Mouse (Mus musculus) ovary, postnatal 10 days (tissue): ENCODE data around the gene Pnma1.

Experiments used
- DNase-seq: peaks from one replicate; pipeline ENCODE4 v3.0.0; 2022; ENCODE audit warnings: low spot score

Gene Pnma1

DNA sequence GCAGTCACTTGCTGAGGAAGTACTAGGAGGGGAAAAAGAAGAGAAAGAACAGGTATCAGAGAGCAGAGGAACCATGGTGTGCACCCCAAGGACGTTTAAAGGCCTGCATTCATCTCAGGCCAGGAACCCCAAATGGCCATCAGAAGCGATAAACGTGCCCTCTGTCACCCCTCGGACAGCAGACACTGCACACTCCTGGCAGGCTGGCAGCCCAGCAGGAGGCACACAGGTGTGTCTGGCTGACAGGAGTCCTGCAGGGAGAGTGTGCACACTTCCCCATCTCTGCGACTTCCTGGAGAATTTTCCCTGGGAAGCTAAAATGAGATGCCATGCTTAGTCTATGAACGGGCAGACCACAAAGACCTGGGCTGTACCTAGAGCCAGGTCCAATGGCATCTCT, 5.1 kb upstream of the Pnma1 start:
- no peak for DNase-seq

DNA sequence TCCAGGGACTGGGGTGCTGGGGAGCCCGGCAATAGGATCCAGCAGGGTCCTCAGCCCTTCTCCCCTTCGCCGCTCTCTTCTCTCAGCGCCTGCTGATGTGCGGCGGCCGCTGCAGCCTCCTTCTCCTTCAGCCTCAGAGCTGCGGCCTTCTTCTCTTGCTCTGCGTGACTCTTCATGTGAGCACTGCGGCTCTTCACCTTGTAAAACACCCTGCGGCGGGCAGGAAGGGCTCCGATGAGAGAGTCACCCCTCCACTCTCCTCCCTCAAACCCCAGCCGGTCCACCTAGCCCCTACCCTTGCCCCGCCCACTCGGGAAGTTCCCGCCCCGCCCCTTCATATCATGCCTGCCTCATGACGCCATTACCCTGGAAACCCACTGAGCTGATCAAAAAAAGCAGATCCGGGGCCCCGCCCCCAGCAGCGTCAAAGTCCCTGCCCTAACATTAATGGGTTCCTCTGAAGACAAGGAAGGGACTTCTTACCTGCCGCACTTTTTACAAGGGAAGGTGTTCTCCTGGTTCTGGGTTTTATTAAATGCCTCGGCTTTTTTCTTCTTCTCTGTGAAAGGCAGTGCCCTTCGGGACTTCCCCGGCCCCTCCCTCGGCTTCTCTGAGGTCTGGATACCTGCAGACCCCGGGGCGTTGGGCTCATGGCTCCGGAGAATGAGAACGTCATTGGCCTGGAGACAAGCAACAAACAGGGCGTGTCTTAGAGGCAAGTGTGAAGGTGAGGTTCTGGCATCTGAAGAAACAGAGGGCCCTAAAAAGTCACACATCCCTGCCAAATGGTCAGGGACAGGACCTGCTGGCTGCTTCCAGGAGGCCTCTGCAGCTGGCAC, 4.3 kb upstream of the Pnma1 start:
- DNase-seq = no peak

DNA sequence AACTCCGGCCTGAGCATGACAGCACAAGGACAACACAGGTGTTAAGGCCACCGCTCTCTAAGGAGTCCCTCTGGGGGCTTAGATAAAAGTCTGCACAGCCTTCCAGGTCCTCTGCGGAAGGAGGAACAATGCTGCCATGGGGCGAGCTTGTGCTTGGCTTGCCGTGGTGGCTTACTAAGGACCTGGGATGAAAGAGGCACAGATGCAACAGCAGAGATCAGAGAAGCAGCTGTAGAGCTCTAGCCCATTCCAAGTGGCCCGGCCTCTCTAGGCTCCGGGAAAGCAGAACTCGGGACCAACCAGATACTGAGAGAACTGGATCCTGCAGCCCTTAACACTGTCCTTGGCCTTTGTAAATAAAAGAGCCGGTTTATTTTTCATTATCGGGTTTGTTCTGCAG, 3.6 kb upstream of the Pnma1 start:
- no peak for DNase-seq

DNA sequence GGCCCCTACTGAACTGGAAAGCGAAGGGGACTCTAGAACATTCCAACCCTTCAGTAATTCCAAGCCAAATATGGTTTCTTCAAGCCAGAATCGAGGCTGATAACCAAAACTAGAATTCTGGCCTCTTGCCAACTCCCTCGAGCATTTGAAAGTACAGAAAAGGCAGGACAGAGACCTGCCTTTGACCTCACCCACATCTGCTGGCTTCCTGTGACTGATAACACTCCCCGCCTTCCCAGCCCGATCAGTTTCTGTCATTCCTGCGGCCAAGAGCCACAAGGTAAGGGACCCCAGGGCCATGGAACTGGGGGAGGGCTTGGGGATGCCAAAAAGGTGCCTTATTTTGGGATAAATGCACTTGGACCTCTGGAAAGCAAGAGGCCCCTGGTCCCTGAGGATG, 2.7 kb upstream of the Pnma1 start:
- DNase-seq = no peak

DNA sequence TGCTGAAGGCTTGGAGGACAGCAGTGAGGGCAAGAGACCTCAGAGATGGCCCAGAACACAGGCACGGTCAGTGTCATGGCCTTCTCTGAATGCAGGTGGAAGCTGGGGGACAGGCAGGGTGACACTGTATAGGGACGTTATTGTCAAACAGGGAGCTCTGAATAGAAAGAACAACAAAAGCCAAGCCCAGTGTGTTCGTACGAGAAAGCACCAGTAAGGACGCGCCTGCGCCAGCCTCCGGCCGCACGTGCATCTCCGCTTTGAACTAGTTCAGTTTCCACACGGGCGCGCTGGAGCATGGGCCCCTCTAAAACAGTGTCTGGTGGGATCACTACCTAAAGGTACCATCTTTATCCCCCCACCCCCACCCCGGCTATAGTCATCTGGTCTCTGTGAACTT, 1.7 kb upstream of the Pnma1 start:
- DNase-seq = no peak

DNA sequence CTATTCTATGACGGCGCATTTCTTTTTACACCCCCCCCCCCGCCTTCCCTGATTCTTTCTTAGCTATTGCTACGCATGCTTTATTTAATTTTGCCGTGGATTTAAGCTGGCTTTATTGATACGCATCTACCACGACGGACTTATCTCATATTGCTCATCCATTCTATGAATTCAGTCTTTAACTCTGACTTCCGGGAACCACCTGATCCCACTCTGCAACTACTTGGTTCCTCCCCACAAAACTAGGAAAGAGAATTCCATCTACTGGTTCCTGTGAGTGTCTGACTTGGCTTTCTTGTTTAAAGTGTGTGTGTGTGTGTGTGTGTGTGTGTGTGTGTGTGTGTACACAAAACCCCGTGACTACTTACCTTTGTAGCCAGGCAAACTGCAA, 328 bp upstream of the Pnma1 start:
- no peak for DNase-seq

DNA sequence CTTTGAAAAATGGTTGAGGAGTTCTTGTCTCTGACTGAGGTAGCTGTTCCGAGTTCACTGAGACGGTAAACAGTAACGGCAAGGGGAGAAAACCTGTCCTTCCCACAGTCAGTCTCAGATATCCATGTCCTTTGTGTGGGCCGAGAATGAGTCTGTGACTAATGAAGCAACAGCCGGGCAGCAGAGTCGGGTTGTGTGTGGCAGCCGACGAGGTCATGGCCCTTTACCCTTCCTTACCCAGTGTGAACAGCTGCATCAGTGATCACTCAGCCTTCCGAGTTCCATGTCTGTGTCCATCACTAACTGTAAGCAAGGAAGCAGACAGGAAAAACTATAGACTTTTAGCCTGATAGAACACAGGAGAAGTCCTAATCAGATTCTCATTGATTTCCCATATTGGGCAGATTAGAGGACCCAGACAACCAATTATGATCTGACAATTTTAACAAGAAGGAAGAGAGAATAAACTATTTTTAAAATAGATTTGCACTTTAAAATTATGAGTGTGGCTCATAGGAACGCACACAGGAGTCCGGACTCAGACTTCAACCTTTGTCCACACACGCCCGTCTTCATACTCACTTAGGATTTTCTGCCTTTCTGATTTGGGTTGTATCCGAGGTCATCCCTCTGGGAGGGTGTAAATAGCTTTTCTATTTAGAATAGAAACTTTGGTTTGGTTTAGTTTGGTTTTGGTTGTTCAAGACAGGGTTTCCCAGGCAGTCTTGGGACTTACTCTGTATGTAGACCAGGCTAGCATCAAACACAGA, 5.8 kb downstream of the Pnma1 start:
- no peak for DNase-seq

- no peak for DNase-seq
These were observed 7.0 kb downstream of the Pnma1 start for GRCm38 (mm10) chr12:84141271-84141670.

DNA sequence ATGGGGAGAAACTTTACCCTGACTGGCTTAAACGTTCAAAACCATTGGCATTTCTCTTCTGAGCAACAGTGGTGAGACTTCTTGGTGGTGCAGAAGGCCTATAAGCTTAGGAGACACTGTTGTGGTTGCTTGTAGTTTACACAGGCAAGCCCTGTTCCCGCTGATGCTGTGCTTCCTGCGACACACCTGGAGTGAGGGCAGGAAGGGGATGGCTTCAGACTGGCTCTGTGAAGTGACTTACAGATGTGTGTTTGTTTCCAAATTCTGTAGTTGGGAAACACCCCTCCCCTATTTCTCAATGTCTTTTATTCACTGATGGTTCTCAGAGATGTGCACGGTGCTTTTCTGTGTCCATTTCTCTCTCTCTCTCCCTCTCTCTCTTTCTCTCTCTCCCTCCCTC, 8.2 kb downstream of the Pnma1 start:
- no peak for DNase-seq

DNA sequence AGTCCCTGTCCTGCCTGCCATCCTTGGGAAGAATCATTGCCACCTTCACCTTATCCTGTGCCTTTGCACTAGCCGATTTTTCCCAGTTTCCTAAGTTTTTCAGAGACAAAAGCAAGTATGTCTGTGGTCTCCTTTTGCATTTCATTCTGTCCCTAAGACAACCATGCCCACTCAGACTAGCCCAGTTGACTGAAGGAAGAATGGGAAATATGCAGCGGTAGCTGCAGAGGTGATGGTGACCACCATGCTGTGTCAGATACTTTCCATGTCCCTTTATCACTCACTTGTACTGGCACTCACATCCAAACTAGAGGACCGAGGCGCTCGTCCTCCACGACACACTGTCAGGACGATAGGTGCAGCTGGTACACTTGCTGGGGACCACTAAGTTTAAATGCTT, 11.2 kb downstream of the Pnma1 start:
- DNase-seq = no peak

DNA sequence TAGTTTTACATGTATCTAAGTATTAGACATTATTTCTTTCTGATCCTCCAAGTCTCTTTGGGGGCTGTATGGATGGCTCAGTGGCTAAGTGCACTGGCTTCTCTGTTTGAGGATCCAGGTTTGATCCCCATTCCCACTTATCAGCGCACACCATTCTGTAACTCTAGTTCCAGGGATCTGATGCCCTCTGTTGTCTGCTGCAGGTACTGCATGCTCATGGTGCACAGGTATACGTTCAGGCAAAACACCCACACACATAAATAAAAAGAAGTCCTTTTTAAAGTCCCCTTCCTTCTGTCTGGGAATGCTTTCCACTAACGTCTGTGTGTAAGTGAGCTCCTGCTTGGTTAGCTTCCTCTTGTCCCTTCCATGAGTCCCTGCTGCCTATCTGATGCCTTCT, 16.0 kb downstream of the Pnma1 start:
- DNase-seq = no peak

DNA sequence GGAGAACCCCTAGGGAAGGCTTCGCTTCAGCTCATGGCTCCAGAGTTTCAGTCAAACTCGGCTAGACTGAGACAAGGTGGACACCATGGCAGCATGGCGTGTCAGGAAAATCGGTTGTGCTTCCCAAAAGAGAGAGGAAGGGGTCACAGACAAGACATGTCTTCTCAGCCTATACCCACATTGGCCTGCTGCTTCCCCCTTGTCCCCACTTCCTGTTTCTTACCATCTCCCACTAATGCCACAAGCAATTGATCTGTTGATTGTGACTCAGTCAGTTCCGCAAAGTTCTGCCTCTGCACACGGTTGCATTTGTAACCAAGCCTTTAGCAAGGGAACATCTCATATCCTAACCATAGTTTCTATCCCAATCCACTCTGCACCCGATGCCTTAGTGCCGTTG, 18.4 kb downstream of the Pnma1 start:
- DNase-seq = no peak

GRCm38 (mm10) chr12:84128576-84128975, 19.7 kb downstream of the Pnma1 start:
- no peak for DNase-seq

DNA sequence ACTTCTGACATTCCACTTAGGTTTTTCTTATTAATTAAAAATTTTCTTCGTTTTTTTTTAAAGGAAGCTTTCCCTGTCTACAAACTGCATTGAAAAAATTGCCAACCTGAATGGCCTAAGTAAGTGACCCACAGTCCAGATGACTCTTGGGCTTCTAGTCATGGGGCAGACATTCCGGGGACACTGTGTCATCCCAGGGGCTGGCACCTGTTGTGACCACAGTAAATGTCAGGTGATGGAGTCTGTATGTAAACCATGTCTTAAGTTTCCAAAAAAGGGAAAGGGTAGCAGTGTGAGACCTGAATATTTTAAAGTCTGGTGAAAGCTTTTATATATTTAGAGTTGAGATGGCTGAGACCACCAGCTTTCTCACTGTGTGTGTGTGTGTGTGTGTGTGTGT, 21.4 kb downstream of the Pnma1 start:
- DNase-seq = no peak

- no peak for DNase-seq
These were observed 22.4 kb downstream of the Pnma1 start for GRCm38 (mm10) chr12:84125892-84126291.

DNA sequence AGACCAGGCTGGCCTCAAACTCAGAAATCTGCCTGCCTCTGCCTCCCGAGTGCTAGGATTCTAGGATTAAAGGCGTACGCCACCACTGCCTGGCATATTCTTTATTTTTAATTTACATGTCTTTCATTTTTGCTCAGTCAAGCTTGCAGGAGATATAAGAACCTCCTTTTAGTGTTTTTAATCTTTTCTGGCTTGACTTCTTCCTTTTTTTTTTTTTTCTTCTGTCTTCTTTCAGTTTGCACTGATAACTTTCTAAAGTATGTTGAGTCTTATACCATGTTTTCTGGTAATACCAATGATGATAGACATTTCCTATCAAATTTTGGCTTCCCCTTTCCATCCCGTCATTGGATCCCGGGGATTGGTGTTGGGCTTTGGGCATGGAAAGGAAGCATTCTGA, 28.7 kb downstream of the Pnma1 start:
- DNase-seq = no peak

GRCm38 (mm10) chr12:84114153-84114994, 33.9 kb downstream of the Pnma1 start, which contains the start of gene Dnal1:
Gene Dnal1 (plus strand): TSS chr12:84114366.
- DNase-seq = peak; percentile 69

DNA sequence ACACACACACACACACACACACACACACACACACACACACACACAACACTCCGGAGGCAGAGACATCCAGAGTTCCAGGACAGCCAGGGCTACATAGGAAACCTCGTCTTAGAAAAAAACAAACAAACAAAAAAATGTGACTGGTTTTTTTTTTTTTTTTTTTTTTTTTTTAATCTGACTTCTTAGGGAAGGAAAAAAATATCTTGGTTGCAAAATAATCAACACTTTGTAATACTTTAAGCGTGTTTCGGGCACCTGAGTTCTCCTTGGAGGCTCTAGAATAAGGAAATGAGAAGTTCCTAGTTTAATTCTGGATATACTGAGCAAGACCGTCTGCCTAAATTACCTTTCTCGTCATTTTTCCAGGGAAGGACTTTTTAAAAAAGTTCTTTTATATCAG, 34.6 kb downstream of the Pnma1 start:
- no peak for DNase-seq

- no peak for DNase-seq
These were observed 37.5 kb downstream of the Pnma1 start for GRCm38 (mm10) chr12:84110814-84111213.

- no peak for DNase-seq
These were observed 38.4 kb downstream of the Pnma1 start for GRCm38 (mm10) chr12:84109924-84110323.

- DNase-seq = no peak
These were observed 40.6 kb downstream of the Pnma1 start for GRCm38 (mm10) chr12:84107692-84108091.

DNA sequence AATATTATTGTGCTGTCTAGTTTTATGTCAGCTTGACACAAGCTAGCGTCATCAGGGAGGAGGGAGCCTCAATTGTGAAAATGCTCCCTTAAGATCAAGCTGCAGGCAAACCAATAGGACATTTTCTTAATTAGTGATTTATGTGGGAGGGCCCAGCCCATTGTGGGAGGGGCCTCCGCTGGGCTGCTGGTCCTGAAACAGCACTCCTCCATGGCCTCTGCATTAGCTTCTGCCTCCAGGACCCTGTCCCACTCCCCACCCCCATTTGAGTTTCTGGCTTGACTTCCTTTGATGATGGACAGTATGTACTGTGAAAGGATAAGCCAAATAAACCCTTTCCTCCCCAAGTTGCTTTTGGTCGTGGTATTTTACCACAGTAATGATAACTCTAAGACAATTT, 41.3 kb downstream of the Pnma1 start:
- DNase-seq = no peak

DNA sequence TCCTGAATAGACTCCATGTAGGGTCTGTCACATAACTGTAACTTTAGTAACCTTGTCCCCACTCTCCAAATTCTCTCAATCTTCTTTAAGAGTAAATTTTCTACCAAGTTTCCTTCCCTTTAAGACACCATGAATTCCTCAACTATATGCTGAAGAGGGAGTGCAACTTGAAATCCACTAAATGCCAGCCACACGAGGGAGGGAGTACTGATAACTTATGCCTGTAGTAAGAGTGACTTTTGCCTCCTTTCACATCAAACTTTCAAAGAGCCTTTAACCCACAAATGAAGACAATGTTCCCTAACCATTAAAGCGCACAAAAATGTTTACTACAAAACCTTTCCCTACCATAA, 46.8 kb downstream of the Pnma1 start:
- DNase-seq = no peak
